Mouse (Mus musculus): ENCODE measurements at regions not wholly inside any gene's neighbourhood (a gene's known extent, or its start where the extent isn't known, plus 50 kb on each side); places are given as distances from the start of the nearest gene placed in this dataset.

DNA sequence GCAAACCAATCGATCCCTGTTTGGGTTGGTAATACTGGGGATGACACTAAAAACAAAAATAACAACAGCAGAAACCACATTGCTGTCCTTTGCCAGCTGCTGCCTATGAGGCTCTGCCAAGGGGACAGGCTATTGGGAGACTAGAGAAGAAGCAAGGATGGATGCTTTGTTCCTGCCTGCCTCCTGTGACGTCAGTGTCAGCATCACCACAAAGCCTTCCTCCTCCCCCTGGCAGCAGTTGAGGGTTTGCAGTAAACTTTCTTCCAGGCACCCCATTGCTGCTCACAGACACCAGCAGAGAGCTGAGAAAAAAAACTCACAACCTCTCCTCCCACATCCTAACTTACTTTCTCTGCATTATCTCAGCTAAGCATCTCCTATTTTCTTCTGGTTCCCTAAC lies 73.7 kb upstream of the Rnaseh2b start:
- TF ChIP-seq GATA2 (IDR thresholded peaks at IDR 0.05; ENCODE audit: borderline replicate concordance, low read depth, low read length) = no peak
- no peak for TF ChIP-seq CTCF (IDR thresholded peaks at IDR 0.05; ENCODE audit: low read depth, low read length)

All from G1E (cell line).